Mouse (Mus musculus) intestine, embryonic 14.5 days (tissue): ENCODE data around the gene Exoc4. TPM values are rescaled to one million over a fixed set of nuclear protein-coding genes. Genes with fewer than 3 reads are reported as not detected.

Experiments used
- ATAC-seq: fragments of 200-750 bp; cut with Nextera tagmentation; replicated peaks from 2 replicates; pipeline ENCODE4 v1.8.0; 2017; ENCODE audit warnings: low read depth, moderate number of reproducible peaks, moderate TSS enrichment, moderate library complexity; ENCODE audit not compliant: low FRiP score, low TSS enrichment
- DNase-seq: peaks from one replicate; pipeline ENCODE4 v3.0.0-alpha.2; 2018; ENCODE audit warnings: low spot score
- H3K27ac ChIP-seq: fragments of 300-500 bp; sonication (generic); 2 replicates; pipeline ENCODE4 v1.5.1; 2014; ENCODE audit warnings: low read depth, mild to moderate bottlenecking, control low read depth
- H3K27me3 ChIP-seq: fragments of 300-500 bp; sonication (generic); replicated peaks from 2 replicates; pipeline ENCODE4 v1.6.1; 2014; ENCODE audit warnings: low read length, control low read depth; ENCODE audit not compliant: control insufficient read depth, insufficient read depth
- H3K36me3 ChIP-seq: fragments of 300-500 bp; sonication (generic); 2 replicates; pipeline ENCODE4 v1.6.1; 2014; ENCODE audit warnings: low read length, control low read depth; ENCODE audit not compliant: control insufficient read depth, insufficient read depth
- H3K4me1 ChIP-seq: fragments of 300-500 bp; sonication (generic); replicated peaks from 2 replicates; pipeline ENCODE4 v1.6.1; 2014; ENCODE audit warnings: low read length, control low read depth, mixed read lengths; ENCODE audit not compliant: control insufficient read depth, insufficient read depth
- H3K4me2 ChIP-seq: fragments of 300-500 bp; sonication (generic); 2 replicates; pipeline ENCODE4 v1.6.1; 2014; ENCODE audit warnings: low read length
- H3K4me3 ChIP-seq: fragments of 300-500 bp; sonication (generic); 2 replicates; pipeline ENCODE4 v1.5.1; 2014; ENCODE audit warnings: low read depth, low read length, control low read depth, mixed read lengths
- H3K9ac ChIP-seq: fragments of 300-500 bp; sonication (generic); 2 replicates; pipeline ENCODE4 v1.6.1; 2014; ENCODE audit warnings: mild to moderate bottlenecking, low read length
- H3K9me3 ChIP-seq: fragments of 300-500 bp; sonication (generic); 2 replicates; pipeline ENCODE4 v1.6.1; 2016; ENCODE audit warnings: low read length, control low read depth; ENCODE audit not compliant: control insufficient read depth
- WGBS: fragments of 180-500 bp; shearing (Covaris S2); extraction: QIAGEN DNeasy Blood & Tissue Kit; methylation state at CpG from one replicate; pipeline ENCODE4 v1.1.7; 2014; 5-methylcytosine and 5-hydroxymethylcytosine counted together
- polyA plus RNA-seq: library from polyadenylated mRNA; unstranded; fragments of >200 nt; fragmentation: Nextera tagmentation; extraction: Ambion mirVana; gene quantifications from 2 replicates; pipeline ENCODE4 v1.2.1, GENCODE M21; 2014

Exoc4 gene
- polyA plus RNA-seq, 1 experiment from 2014 or later, result 29.9 TPM

GRCm38 (mm10) chr6:33924888-33925287, 676.0 kb downstream of the Exoc4 start:
- H3K4me3 ChIP-seq, result no peak overlapping the region
- H3K9me3 ChIP-seq, result no peaks in the 10 kb centered on the region
- no peak overlapping the region for H3K9ac ChIP-seq
- no peak overlapping the region for H3K27ac ChIP-seq
- ATAC-seq (no peak), DNase-seq (no peak)
- H3K36me3 ChIP-seq, result 0 out of 2 replicates have a peak, but pooled peaks cover 8% of the 10 kb centered on the region
- H3K4me2 ChIP-seq, result no peak overlapping the region
- 0 out of 2 replicates have a peak, but pooled peaks cover 4% of the 10 kb centered on the region for H3K4me1 ChIP-seq
- H3K27me3 ChIP-seq, result no peaks in the 10 kb centered on the region
- 93% methylated on average over 4 of the region's 4 CpGs for WGBS

- DNase-seq, result peak; percentile 83
- Histone ChIP-seq H3K4me3 (no peak overlapping the region), H3K36me3 (no peaks in the 10 kb centered on the region), H3K4me1 (0 out of 2 replicates have a peak, but pooled peaks cover 4% of the 10 kb centered on the region), H3K9ac (no peak overlapping the region), H3K27me3 (no peaks in the 10 kb centered on the region), H3K4me2 (no peak overlapping the region), H3K27ac (no peak overlapping the region), H3K9me3 (no peaks in the 10 kb centered on the region)
- WGBS, result 19% methylated on average over 13 of the region's 13 CpGs
- ATAC-seq, result peak; percentile 72
Observed at GRCm38 (mm10) chr6:33929342-33930086, 680.6 kb downstream of the Exoc4 start.

GRCm38 (mm10) chr6:33930087-33930945, 681.4 kb downstream of the Exoc4 start:
- Histone ChIP-seq H3K36me3 (no peaks in the 10 kb centered on the region), H3K4me1 (0 out of 2 replicates have a peak, but pooled peaks cover 4% of the 10 kb centered on the region), H3K4me2 (no peak overlapping the region), H3K9ac (no peak overlapping the region), H3K4me3 (no peak overlapping the region), H3K27ac (no peak overlapping the region), H3K27me3 (no peaks in the 10 kb centered on the region), H3K9me3 (no peaks in the 10 kb centered on the region)
- DNase-seq (no peak), ATAC-seq (no peak)
- WGBS, result 68% methylated on average over 8 of the region's 8 CpGs

- 94% methylated on average over 4 of the region's 4 CpGs for WGBS
- H3K36me3 ChIP-seq, result no peaks in the 10 kb centered on the region
- no peak overlapping the region for H3K4me3 ChIP-seq
- H3K9me3 ChIP-seq, result no peaks in the 10 kb centered on the region
- no peak overlapping the region for H3K9ac ChIP-seq
- no peak for ATAC-seq
- no peaks in the 10 kb centered on the region for H3K27me3 ChIP-seq
- no peak for DNase-seq
- no peak overlapping the region for H3K4me2 ChIP-seq
- H3K4me1 ChIP-seq, result no peaks in the 10 kb centered on the region
- H3K27ac ChIP-seq, result no peak overlapping the region
Observed at GRCm38 (mm10) chr6:33937906-33938305, 689.0 kb downstream of the Exoc4 start.

- Histone ChIP-seq H3K4me1 (no peaks in the 10 kb centered on the region), H3K27ac (no peak overlapping the region), H3K4me3 (no peak overlapping the region), H3K36me3 (no peaks in the 10 kb centered on the region), H3K9me3 (no peaks in the 10 kb centered on the region), H3K4me2 (no peak overlapping the region), H3K9ac (no peak overlapping the region), H3K27me3 (no peaks in the 10 kb centered on the region)
- DNase-seq (no peak), ATAC-seq (no peak)
- 73% methylated on average over 5 of the region's 5 CpGs for WGBS
Observed at GRCm38 (mm10) chr6:33939169-33939568, 690.3 kb downstream of the Exoc4 start.

- Histone ChIP-seq H3K4me1 (no peaks in the 10 kb centered on the region), H3K36me3 (no peaks in the 10 kb centered on the region), H3K27me3 (no peaks in the 10 kb centered on the region), H3K9ac (no peak overlapping the region), H3K27ac (no peak overlapping the region), H3K4me3 (no peak overlapping the region), H3K9me3 (no peaks in the 10 kb centered on the region), H3K4me2 (no peak overlapping the region)
- ATAC-seq (no peak), DNase-seq (no peak)
- WGBS, result 77% methylated on average over 2 of the region's 2 CpGs
Observed at GRCm38 (mm10) chr6:33946911-33947489, 698.1 kb downstream of the Exoc4 start.

- Histone ChIP-seq H3K9me3 (no peaks in the 10 kb centered on the region), H3K27ac (no peak overlapping the region), H3K9ac (no peak overlapping the region), H3K4me2 (no peak overlapping the region), H3K4me1 (no peaks in the 10 kb centered on the region), H3K4me3 (no peak overlapping the region), H3K36me3 (no peaks in the 10 kb centered on the region), H3K27me3 (no peaks in the 10 kb centered on the region)
- no peak for ATAC-seq
- WGBS, result 91% methylated on average over 2 of the region's 2 CpGs
- DNase-seq, result no peak
Observed at GRCm38 (mm10) chr6:33950113-33950512, 701.2 kb downstream of the Exoc4 start.

GRCm38 (mm10) chr6:33955469-33955868, 706.6 kb downstream of the Exoc4 start:
- no peaks in the 10 kb centered on the region for H3K9me3 ChIP-seq
- H3K27ac ChIP-seq, result no peak overlapping the region
- no peaks in the 10 kb centered on the region for H3K27me3 ChIP-seq
- no peak for ATAC-seq
- H3K36me3 ChIP-seq, result no peaks in the 10 kb centered on the region
- no peak overlapping the region for H3K4me3 ChIP-seq
- WGBS, result 82% methylated on average over 7 of the region's 7 CpGs
- H3K4me2 ChIP-seq, result no peak overlapping the region
- no peak for DNase-seq
- no peak overlapping the region for H3K9ac ChIP-seq
- H3K4me1 ChIP-seq, result no peaks in the 10 kb centered on the region
